Mouse (Mus musculus) midbrain, embryonic 16.5 days (tissue): ENCODE measurements around the gene Camk1d. TPM values are rescaled to one million over a fixed set of nuclear protein-coding genes. Genes with fewer than 3 reads are reported as not detected.

Experiments used
- ATAC-seq: fragments of 200-750 bp; cut with Nextera tagmentation; 2 replicates; pipeline ENCODE4 v1.8.0; 2017; ENCODE audit warnings: moderate TSS enrichment
- H3K27ac ChIP-seq: fragments of 300-500 bp; sonication (generic); 2 replicates; pipeline ENCODE4 v1.5.1; 2014; ENCODE audit warnings: mild to moderate bottlenecking, low read length, mixed read lengths
- H3K27me3 ChIP-seq: fragments of 300-500 bp; sonication (generic); 2 replicates; pipeline ENCODE4 v1.6.1; 2014; ENCODE audit warnings: low read depth, low read length, mixed read lengths; ENCODE audit not compliant: control insufficient read depth, insufficient read depth
- H3K36me3 ChIP-seq: fragments of 300-500 bp; sonication (generic); 2 replicates; pipeline ENCODE4 v1.6.1; 2014; ENCODE audit warnings: mild to moderate bottlenecking, low read length, moderate library complexity, mixed read lengths; ENCODE audit not compliant: control insufficient read depth, insufficient read depth
- H3K4me1 ChIP-seq: fragments of 300-500 bp; sonication (generic); 2 replicates; pipeline ENCODE4 v1.6.1; 2014; ENCODE audit warnings: mild to moderate bottlenecking, low read length, mixed read lengths; ENCODE audit not compliant: control insufficient read depth, insufficient read depth
- H3K4me2 ChIP-seq: fragments of 300-500 bp; sonication (generic); 2 replicates; pipeline ENCODE4 v1.6.1; 2014; ENCODE audit warnings: mild to moderate bottlenecking, low read length, mixed read lengths
- H3K4me3 ChIP-seq: fragments of 300-500 bp; sonication (generic); 2 replicates; pipeline ENCODE4 v1.5.1; 2014; ENCODE audit warnings: low read depth, mild to moderate bottlenecking, low read length, moderate library complexity, mixed read lengths
- H3K9ac ChIP-seq: fragments of 300-500 bp; sonication (generic); 2 replicates; pipeline ENCODE4 v1.6.1; 2014; ENCODE audit warnings: low read depth, low read length, mixed read lengths
- H3K9me3 ChIP-seq: fragments of 300-500 bp; sonication (generic); replicated peaks from 2 replicates; pipeline ENCODE4 v1.6.1; 2014; ENCODE audit warnings: mild to moderate bottlenecking, low read length, mixed read lengths; ENCODE audit not compliant: control insufficient read depth, poor library complexity, severe bottlenecking
- WGBS: fragments of 180-500 bp; shearing (Covaris S2); extraction: QIAGEN DNeasy Blood & Tissue Kit; methylation state at CpG from one replicate; pipeline ENCODE4 v1.1.7; 2014; 5-methylcytosine and 5-hydroxymethylcytosine counted together
- polyA plus RNA-seq: library from polyadenylated mRNA; unstranded; fragments of >200 nt; fragmentation: Nextera tagmentation; extraction: Ambion mirVana; gene quantifications from 2 replicates; pipeline ENCODE4 v1.2.1, GENCODE M21; 2015

The Camk1d gene
- polyA plus RNA-seq, 1 experiment from 2014 or later, result 7.7 TPM

GRCm38 (mm10) chr2:5486663-5487062 lies 227.7 kb downstream of the Camk1d start:
- H3K36me3 ChIP-seq, result no peaks in the 10 kb centered on the region
- no peak overlapping the region for H3K4me3 ChIP-seq
- no peak overlapping the region for H3K27ac ChIP-seq
- ATAC-seq, result no peak
- no peaks in the 10 kb centered on the region for H3K27me3 ChIP-seq
- no peak overlapping the region for H3K9ac ChIP-seq
- H3K4me1 ChIP-seq, result 0 out of 2 replicates have a peak, but pooled peaks cover 3% of the 10 kb centered on the region
- WGBS, result 92% methylated on average over 7 of the region's 7 CpGs
- H3K4me2 ChIP-seq, result no peak overlapping the region
- no peaks in the 10 kb centered on the region for H3K9me3 ChIP-seq

GRCm38 (mm10) chr2:5485786-5486185 lies 228.5 kb downstream of the Camk1d start:
- 94% methylated on average over 6 of the region's 6 CpGs for WGBS

GRCm38 (mm10) chr2:5479886-5480285 lies 234.4 kb downstream of the Camk1d start:
- no peaks in the 10 kb centered on the region for H3K36me3 ChIP-seq
- H3K27ac ChIP-seq, result no peak overlapping the region
- H3K27me3 ChIP-seq, result no peaks in the 10 kb centered on the region
- ATAC-seq, result no peak
- 0 out of 2 replicates have a peak, but pooled peaks cover 3% of the 10 kb centered on the region for H3K4me1 ChIP-seq
- WGBS, result 92% methylated on average over 3 of the region's 3 CpGs
- no peak overlapping the region for H3K9ac ChIP-seq
- no peak overlapping the region for H3K4me2 ChIP-seq
- H3K9me3 ChIP-seq, result no peaks in the 10 kb centered on the region
- no peak overlapping the region for H3K4me3 ChIP-seq

More at GRCm38 (mm10) chr2:5485786-5486185, 228.5 kb downstream of the Camk1d start:
- Histone ChIP-seq H3K4me3 (no peak overlapping the region), H3K4me2 (no peak overlapping the region), H3K9me3 (no peaks in the 10 kb centered on the region), H3K27me3 (no peaks in the 10 kb centered on the region), H3K4me1 (0 out of 2 replicates have a peak, but pooled peaks cover 3% of the 10 kb centered on the region), H3K36me3 (no peaks in the 10 kb centered on the region), H3K27ac (no peak overlapping the region), H3K9ac (no peak overlapping the region)
- ATAC-seq, result no peak

GRCm38 (mm10) chr2:5478709-5479108 lies 235.6 kb downstream of the Camk1d start:
- Histone ChIP-seq H3K4me3 (no peak overlapping the region), H3K4me2 (no peak overlapping the region), H3K27me3 (no peaks in the 10 kb centered on the region), H3K27ac (no peak overlapping the region), H3K36me3 (no peaks in the 10 kb centered on the region), H3K4me1 (no peaks in the 10 kb centered on the region), H3K9ac (no peak overlapping the region), H3K9me3 (no peaks in the 10 kb centered on the region)
- no peak for ATAC-seq
- WGBS, result 90% methylated on average over 5 of the region's 5 CpGs

GRCm38 (mm10) chr2:5478256-5478655 lies 236.1 kb downstream of the Camk1d start:
- Histone ChIP-seq H3K27ac (no peak overlapping the region), H3K27me3 (no peaks in the 10 kb centered on the region), H3K4me2 (no peak overlapping the region), H3K9me3 (no peaks in the 10 kb centered on the region), H3K9ac (no peak overlapping the region), H3K4me3 (no peak overlapping the region), H3K4me1 (no peaks in the 10 kb centered on the region), H3K36me3 (no peaks in the 10 kb centered on the region)
- WGBS, result over 99% methylated on average over 4 of the region's 4 CpGs
- ATAC-seq, result no peak

- ATAC-seq, result no peak
- WGBS, result 83% methylated on average over 1 of the region's 1 CpGs
- no peak overlapping the region for H3K9ac ChIP-seq
- H3K36me3 ChIP-seq, result no peaks in the 10 kb centered on the region
- no peak overlapping the region for H3K27ac ChIP-seq
- no peaks in the 10 kb centered on the region for H3K27me3 ChIP-seq
- no peak overlapping the region for H3K4me3 ChIP-seq
- no peaks in the 10 kb centered on the region for H3K4me1 ChIP-seq
- H3K9me3 ChIP-seq, result no peaks in the 10 kb centered on the region
- no peak overlapping the region for H3K4me2 ChIP-seq
Observed at GRCm38 (mm10) chr2:5477525-5477924, 236.8 kb downstream of the Camk1d start.

GRCm38 (mm10) chr2:5469366-5469941 lies 244.9 kb downstream of the Camk1d start:
- Histone ChIP-seq H3K4me3 (no peak overlapping the region), H3K27ac (no peak overlapping the region), H3K36me3 (no peaks in the 10 kb centered on the region), H3K4me1 (no peaks in the 10 kb centered on the region), H3K27me3 (no peaks in the 10 kb centered on the region), H3K4me2 (no peak overlapping the region), H3K9me3 (no peaks in the 10 kb centered on the region), H3K9ac (no peak overlapping the region)
- 50% methylated on average over 4 of the region's 4 CpGs for WGBS
- no peak for ATAC-seq

- H3K4me1 ChIP-seq, result no peaks in the 10 kb centered on the region
- no peak for ATAC-seq
- no peak overlapping the region for H3K9ac ChIP-seq
- H3K4me3 ChIP-seq, result no peak overlapping the region
- WGBS, result 47% methylated on average over 2 of the region's 2 CpGs
- no peak overlapping the region for H3K27ac ChIP-seq
- H3K4me2 ChIP-seq, result no peak overlapping the region
- H3K36me3 ChIP-seq, result no peaks in the 10 kb centered on the region
- H3K9me3 ChIP-seq, result no peaks in the 10 kb centered on the region
- no peaks in the 10 kb centered on the region for H3K27me3 ChIP-seq
Observed at GRCm38 (mm10) chr2:5467537-5467936, 246.8 kb downstream of the Camk1d start.

GRCm38 (mm10) chr2:5458671-5459235 lies 255.6 kb downstream of the Camk1d start:
- no peaks in the 10 kb centered on the region for H3K9me3 ChIP-seq
- H3K27me3 ChIP-seq, result no peaks in the 10 kb centered on the region
- no peaks in the 10 kb centered on the region for H3K4me1 ChIP-seq
- H3K27ac ChIP-seq, result no peak overlapping the region
- H3K9ac ChIP-seq, result no peak overlapping the region
- no peaks in the 10 kb centered on the region for H3K36me3 ChIP-seq
- H3K4me2 ChIP-seq, result no peak overlapping the region
- 74% methylated on average over 16 of the region's 16 CpGs for WGBS
- no peak for ATAC-seq
- no peak overlapping the region for H3K4me3 ChIP-seq
